Mouse (Mus musculus) testis, adult 2 months (tissue): Measurements from ENCODE around the gene Eif2s1.
"Not testable (repeated sequence)": the region's sequence is repeated elsewhere in the genome, so short reads cannot be mapped to it uniquely, and the experiment has no call there.

ENCODE experiments used
- CTCF ChIP-seq: fragments of 200-500 bp; IDR thresholded peaks from 2 replicates; pipeline ENCODE4 v1.5.1; 2012; ENCODE audit warnings: low read depth, mild to moderate bottlenecking, inconsistent platforms, low read length, moderate library complexity; ENCODE audit not compliant: control insufficient read depth, insufficient read depth, insufficient replicate concordance
- POLR2A ChIP-seq: fragments of 200-500 bp; IDR thresholded peaks from 2 replicates; pipeline ENCODE4 v1.6.1; 2012; ENCODE audit warnings: low read depth, mild to moderate bottlenecking, inconsistent platforms, low read length, moderate library complexity; ENCODE audit not compliant: control insufficient read depth

DNA sequence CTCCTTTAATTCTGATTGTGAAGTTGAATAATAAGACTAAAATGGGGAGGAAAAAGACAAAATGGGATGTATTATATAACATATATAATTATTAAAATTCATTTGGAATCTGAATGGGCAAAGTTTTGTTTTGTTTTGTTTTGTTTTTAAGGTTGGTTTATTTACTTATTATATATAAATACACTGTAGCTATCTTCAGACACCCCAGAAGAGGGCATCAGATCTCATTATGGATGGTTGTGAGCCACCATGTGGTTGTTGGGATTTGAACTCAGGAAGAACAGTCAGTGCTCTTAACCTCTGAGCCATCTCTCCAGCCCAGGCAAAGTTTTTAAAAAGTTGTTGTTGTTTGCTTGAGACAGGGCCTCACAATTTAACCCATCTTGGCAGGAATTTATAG is 61.4 kb downstream of the Eif2s1 start:
- not testable (repeated sequence) for TF ChIP-seq CTCF, POLR2A
